Mouse (Mus musculus) cerebellum, postnatal 4 days (tissue): Measurements from ENCODE around the gene Cenpo.
A peak's percentile ranks its signal among the peaks of the same experiment; 100 is the strongest.
"Not testable (repeated sequence)": the region's sequence is repeated elsewhere in the genome, so short reads cannot be mapped to it uniquely, and the experiment has no call there.

ENCODE experiments used
- DNase-seq, 2 experiments: peaks; one replicate each; pipeline ENCODE4 v3.0.0; 2022; ENCODE audit warnings: low spot score in 2 of 2, mixed read lengths in 1 of 2

The Cenpo gene

GRCm38 (mm10) chr12:4233572-4234508 lies at the start of gene Cenpo, which contains the start of gene Ptrhd1:
Gene Cenpo, minus strand, starts transcription at chr12:4234294.
Gene Ptrhd1, plus strand, starts transcription at chr12:4234027.
- DNase-seq = peak; percentile 72 to 88

- DNase-seq = no peak
Observed at GRCm38 (mm10) chr12:4279878-4280277, 45.8 kb upstream of the Cenpo start.

GRCm38 (mm10) chr12:4278978-4279755 lies 45.1 kb upstream of the Cenpo start:
- DNase-seq = no peak

GRCm38 (mm10) chr12:4271078-4271477 lies 37.0 kb upstream of the Cenpo start:
- no peak for DNase-seq

- no peak for DNase-seq
Observed at GRCm38 (mm10) chr12:4267765-4268164, 33.7 kb upstream of the Cenpo start.

GRCm38 (mm10) chr12:4252742-4253655 lies 18.9 kb upstream of the Cenpo start:
- DNase-seq = no peak

- DNase-seq = no peak
Observed at GRCm38 (mm10) chr12:4249786-4250185, 15.7 kb upstream of the Cenpo start.

- DNase-seq = no peak
Observed at GRCm38 (mm10) chr12:4245742-4246141, 11.6 kb upstream of the Cenpo start.

GRCm38 (mm10) chr12:4243805-4244204 lies 9.7 kb upstream of the Cenpo start:
- no peak for DNase-seq

- DNase-seq = not testable (repeated sequence)
Observed at GRCm38 (mm10) chr12:4240281-4240680, 6.2 kb upstream of the Cenpo start.

GRCm38 (mm10) chr12:4237481-4237880 lies 3.4 kb upstream of the Cenpo start:
- DNase-seq = no peak

GRCm38 (mm10) chr12:4232777-4233176 lies 1.3 kb downstream of the Cenpo start:
- DNase-seq = no peak

GRCm38 (mm10) chr12:4230156-4230555 lies 3.9 kb downstream of the Cenpo start:
- DNase-seq = no peak

GRCm38 (mm10) chr12:4212908-4213307 lies 21.2 kb downstream of the Cenpo start:
- DNase-seq = no peak

- DNase-seq = no peak
Observed at GRCm38 (mm10) chr12:4211174-4211573, 22.9 kb downstream of the Cenpo start.

GRCm38 (mm10) chr12:4209196-4209595 lies 24.9 kb downstream of the Cenpo start:
- DNase-seq = no peak

GRCm38 (mm10) chr12:4208405-4209133 lies 25.5 kb downstream of the Cenpo start:
- DNase-seq = peak in 1 of 2 experiments; percentile 59

GRCm38 (mm10) chr12:4206106-4206505 lies 28.0 kb downstream of the Cenpo start:
- no peak for DNase-seq

GRCm38 (mm10) chr12:4202206-4202605 lies 31.9 kb downstream of the Cenpo start:
- no peak for DNase-seq

GRCm38 (mm10) chr12:4201454-4202200 lies 32.5 kb downstream of the Cenpo start:
- DNase-seq = no peak
